Comparison of ENCODE assay signal across 18 mouse cellular contexts in genomic region chr5:119560392-119560791, GRCm38 (mm10).
DNase-seq lines count a peak whose midpoint lies in the region; ATAC-seq and TF ChIP-seq lines count a peak whose summit lies in the region.
"Had no signal": no experiment of that assay in that cellular context is flagged by ENCODE, and none has a peak within 500 bp of the region (broad histone marks: within the 10 kb centered on the region; RNA-seq: fewer than 3 reads in every experiment).

No protein-coding gene starts in this region.

- no peak overlapping the region for H3K4me3 ChIP-seq in midbrain, postnatal 0 days (ENCODE audit: low read depth, low read length)
- no peak overlapping the region for H3K4me3 ChIP-seq in midbrain, embryonic 10.5 days
- H3K4me3 ChIP-seq in ES-Bruce4 (ENCODE audit: low read depth, low read length) = no peak overlapping the region
- H3K4me3 ChIP-seq in forebrain, embryonic 16.5 days (replicated peaks; ENCODE audit: low read length) = no peak overlapping the region
- H3K4me3 ChIP-seq in forebrain, embryonic 10.5 days = no peak overlapping the region
- H3K4me3 ChIP-seq: heart, embryonic 13.5 days had no signal

- ATAC-seq in midbrain, postnatal 0 days (ENCODE audit: low FRiP score) = no peak
- no peak for ATAC-seq in forebrain, embryonic 16.5 days
- ATAC-seq: CD4-positive, CD25-positive, alpha-beta regulatory T cell, adult 4 months; forebrain, embryonic 14.5 days; hindbrain, postnatal 0 days; inflammation-experienced regulatory T-cells, adult 6 months had no signal

- 95% methylated on average over 5 of the region's 5 CpGs for WGBS in midbrain, postnatal 0 days
- WGBS in midbrain, embryonic 10.5 days = 95% methylated on average over 5 of the region's 5 CpGs
- 97% methylated on average over 5 of the region's 5 CpGs for WGBS in forebrain, embryonic 16.5 days
- 97% methylated on average over 5 of the region's 5 CpGs for WGBS in forebrain, embryonic 10.5 days

- H3K4me1 ChIP-seq in midbrain, postnatal 0 days (ENCODE audit: insufficient read depth, low read length) = no peaks in the 10 kb centered on the region
- H3K4me1 ChIP-seq in midbrain, embryonic 10.5 days = peaks cover 14% of the 10 kb centered on the region
- H3K4me1 ChIP-seq in ES-Bruce4 (ENCODE audit: control insufficient read depth, insufficient read depth, low read length) = no peaks in the 10 kb centered on the region
- H3K4me1 ChIP-seq in forebrain, embryonic 16.5 days (replicated peaks; ENCODE audit: control insufficient read depth, insufficient read depth, low read length) = peaks cover 6% of the 10 kb centered on the region; the same call in 1 of the 2 replicates
- peaks cover 13% of the 10 kb centered on the region for H3K4me1 ChIP-seq in forebrain, embryonic 10.5 days

- no peak overlapping the region for H3K4me2 ChIP-seq in midbrain, postnatal 0 days (ENCODE audit: low read depth, low read length, poor library complexity, severe bottlenecking)
- H3K4me2 ChIP-seq in forebrain, embryonic 16.5 days (ENCODE audit: low read length) = no peak overlapping the region
- H3K4me2 ChIP-seq: heart, embryonic 13.5 days; hindbrain, embryonic 14.5 days had no signal

- TF ChIP-seq EP300 in ES-Bruce4 (IDR thresholded peaks at IDR 0.05; ENCODE audit: insufficient read depth, low read depth, low read length) = no peak

- TF ChIP-seq CTCF in midbrain, postnatal 0 days (IDR thresholded peaks at IDR 0.05) = 0 out of 2 replicates have a peak, but pooled peaks have one; percentile 10
- peak; percentile 21 for TF ChIP-seq CTCF in ES-Bruce4 (IDR thresholded peaks at IDR 0.05; ENCODE audit: low read depth, low read length)

- DNase-seq in midbrain, postnatal 0 days (ENCODE audit: low spot score) = no peak
- DNase-seq in midbrain, embryonic 10.5 days (ENCODE audit: low spot score) = no peak
- DNase-seq in R1 (ENCODE audit: low read depth, low spot score) = peak; percentile 61
- no peak for DNase-seq in forebrain, embryonic 10.5 days (ENCODE audit: extremely low spot score, low spot score)
- DNase-seq: adrenal gland, postnatal 10 days; adrenal gland, postnatal 36 days; gastrocnemius, postnatal 25 days; heart, adult 18-20 months; heart, postnatal 14 days; heart, postnatal 4 days had no signal

- H3K9ac ChIP-seq in midbrain, postnatal 0 days (replicated peaks; ENCODE audit: low read length, poor library complexity, severe bottlenecking) = no peak overlapping the region
- H3K9ac ChIP-seq in ES-Bruce4 (ENCODE audit: low read depth, poor library complexity, severe bottlenecking) = no peak overlapping the region
- no peak overlapping the region for H3K9ac ChIP-seq in forebrain, embryonic 16.5 days (replicated peaks; ENCODE audit: low read depth, low read length)
- H3K9ac ChIP-seq: heart, embryonic 13.5 days; hindbrain, embryonic 14.5 days had no signal

- no peak overlapping the region for H3K27ac ChIP-seq in midbrain, postnatal 0 days (ENCODE audit: low read depth, low read length)
- no peak overlapping the region for H3K27ac ChIP-seq in midbrain, embryonic 10.5 days (replicated peaks)
- no peak overlapping the region for H3K27ac ChIP-seq in ES-Bruce4 (ENCODE audit: insufficient read depth, low read length)
- H3K27ac ChIP-seq in forebrain, embryonic 16.5 days (ENCODE audit: low read length) = no peak overlapping the region
- H3K27ac ChIP-seq in forebrain, embryonic 10.5 days = no peak overlapping the region
- H3K27ac ChIP-seq: heart, embryonic 13.5 days; hindbrain, embryonic 14.5 days; hindbrain, postnatal 0 days had no signal

- peaks cover 11% of the 10 kb centered on the region; the same call in 1 of the 2 replicates for H3K27me3 ChIP-seq in midbrain, postnatal 0 days (ENCODE audit: insufficient read depth, low read length)
- peaks cover 35% of the 10 kb centered on the region for H3K27me3 ChIP-seq in midbrain, embryonic 10.5 days (ENCODE audit: low read depth, poor library complexity, severe bottlenecking)
- no peaks in the 10 kb centered on the region for H3K27me3 ChIP-seq in ES-Bruce4 (ENCODE audit: control insufficient read depth, insufficient read depth, low read length, poor library complexity, severe bottlenecking)
- H3K27me3 ChIP-seq in forebrain, embryonic 16.5 days (replicated peaks; ENCODE audit: control insufficient read depth, insufficient read depth, low read length) = 0 out of 2 replicates have a peak, but pooled peaks cover 4% of the 10 kb centered on the region
- H3K27me3 ChIP-seq in forebrain, embryonic 10.5 days (ENCODE audit: poor library complexity, severe bottlenecking) = peaks cover 36% of the 10 kb centered on the region

- TF ChIP-seq POLR2A in ES-Bruce4 (IDR thresholded peaks at IDR 0.05; ENCODE audit: insufficient read depth, low read length) = no peak

- no peaks in the 10 kb centered on the region for H3K9me3 ChIP-seq in midbrain, postnatal 0 days (ENCODE audit: low read length)
- no peaks in the 10 kb centered on the region for H3K9me3 ChIP-seq in midbrain, embryonic 10.5 days (replicated peaks)
- no peaks in the 10 kb centered on the region for H3K9me3 ChIP-seq in ES-Bruce4 (replicated peaks; ENCODE audit: control insufficient read depth, insufficient read depth, low read length, poor library complexity, severe bottlenecking)
- no peaks in the 10 kb centered on the region for H3K9me3 ChIP-seq in forebrain, embryonic 16.5 days (ENCODE audit: control insufficient read depth, low read length)
- H3K9me3 ChIP-seq in forebrain, embryonic 10.5 days = peaks cover 4% of the 10 kb centered on the region; the same call in 1 of the 2 replicates
- H3K9me3 ChIP-seq: heart, embryonic 13.5 days had no signal

- H3K36me3 ChIP-seq in midbrain, postnatal 0 days (ENCODE audit: insufficient read depth, low read length) = no peaks in the 10 kb centered on the region
- H3K36me3 ChIP-seq in midbrain, embryonic 10.5 days = no peaks in the 10 kb centered on the region
- H3K36me3 ChIP-seq in ES-Bruce4 (ENCODE audit: control insufficient read depth, insufficient read depth, low read length, poor library complexity, severe bottlenecking) = no peaks in the 10 kb centered on the region
- no peaks in the 10 kb centered on the region for H3K36me3 ChIP-seq in forebrain, embryonic 16.5 days (ENCODE audit: control insufficient read depth, insufficient read depth)
- no peaks in the 10 kb centered on the region for H3K36me3 ChIP-seq in forebrain, embryonic 10.5 days (replicated peaks)
- H3K36me3 ChIP-seq: heart, embryonic 13.5 days had no signal
